Mouse (Mus musculus) spleen, adult 18-20 months (tissue): ENCODE results near the gene Rps23.
A peak's percentile ranks its signal among the peaks of the same experiment; 100 is the strongest.

Source experiments
- DNase-seq, 2 experiments: peaks; one replicate each; pipeline ENCODE4 v3.0.0; 2022; ENCODE audit warnings: mixed read lengths in 2 of 2

Gene Rps23

DNA sequence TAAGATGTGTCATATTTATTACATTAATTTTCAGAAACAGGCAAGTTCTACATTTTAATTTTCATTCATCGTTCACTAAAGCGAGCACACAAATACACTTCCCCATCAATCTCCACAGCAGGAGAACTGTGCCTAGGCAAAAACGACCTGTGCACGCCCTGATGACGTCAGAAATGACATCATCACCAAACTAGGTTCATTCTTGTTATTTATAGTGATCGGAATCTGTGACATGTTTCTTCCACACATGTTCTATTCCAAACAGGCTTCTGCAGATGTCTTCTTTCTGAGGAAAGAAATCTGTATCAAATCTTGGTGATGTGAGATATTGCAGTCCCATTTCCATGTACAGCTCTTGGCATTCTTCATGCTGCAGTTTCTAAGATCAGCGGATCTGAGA lies 13.1 kb downstream of the Rps23 start:
- DNase-seq, result no peak

DNA sequence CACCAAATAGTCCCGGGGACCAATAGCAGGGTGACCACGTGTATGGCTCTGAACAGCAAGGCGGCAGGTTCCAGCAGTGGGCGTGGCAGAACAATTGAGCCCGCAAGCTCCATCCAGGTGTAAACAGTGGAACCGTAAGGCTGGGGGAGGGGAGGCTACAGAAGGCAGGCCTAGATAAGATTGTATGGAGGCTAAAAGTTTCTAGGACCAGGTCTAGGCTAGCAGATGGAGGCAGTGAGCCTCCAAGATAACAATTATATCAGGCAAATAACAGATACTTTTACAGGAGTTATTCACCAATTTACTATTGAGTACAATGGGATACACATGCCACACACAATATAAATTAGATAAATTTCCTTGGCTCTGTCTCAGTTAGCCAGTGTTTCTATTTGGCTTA lies 16.4 kb downstream of the Rps23 start:
- DNase-seq, result no peak

DNA sequence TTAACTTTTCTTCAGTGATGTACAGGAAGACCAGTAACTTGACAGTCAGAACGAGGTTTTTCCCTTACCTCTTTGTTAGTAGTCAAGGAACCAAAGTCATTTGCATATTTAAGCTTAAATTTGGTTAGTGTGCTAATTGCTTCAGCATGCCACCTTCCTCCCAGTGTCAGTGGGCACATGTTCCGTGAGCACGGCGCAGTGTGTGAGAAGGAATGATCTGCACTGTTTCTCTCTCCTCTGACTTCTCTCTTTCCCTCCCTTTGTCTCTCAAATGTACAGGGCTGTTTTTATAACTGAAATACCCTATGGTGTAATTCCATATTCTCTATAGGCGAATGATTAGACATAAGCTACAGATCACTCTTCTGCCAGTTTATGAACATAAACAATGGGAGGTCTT lies 16.8 kb downstream of the Rps23 start:
- no peak for DNase-seq

DNA sequence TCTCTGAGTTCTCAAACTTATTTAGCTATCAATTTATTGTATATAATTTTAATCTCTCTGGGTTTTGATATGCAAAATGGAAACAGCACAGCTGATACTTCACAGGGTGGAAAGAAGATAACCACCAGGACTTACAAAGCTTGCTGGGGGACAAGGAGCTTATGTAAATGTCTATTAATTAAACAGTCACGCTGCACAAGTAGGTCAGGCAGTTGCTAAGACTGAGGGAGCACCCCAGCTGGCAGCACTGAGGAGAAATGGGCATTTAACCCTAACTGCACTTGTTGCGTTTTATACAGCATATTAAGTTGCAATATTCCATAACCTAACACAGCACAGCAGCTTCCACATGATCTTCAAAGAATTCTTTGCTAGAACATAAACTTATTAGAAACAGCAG lies 36.1 kb downstream of the Rps23 start:
- no peak for DNase-seq

DNA sequence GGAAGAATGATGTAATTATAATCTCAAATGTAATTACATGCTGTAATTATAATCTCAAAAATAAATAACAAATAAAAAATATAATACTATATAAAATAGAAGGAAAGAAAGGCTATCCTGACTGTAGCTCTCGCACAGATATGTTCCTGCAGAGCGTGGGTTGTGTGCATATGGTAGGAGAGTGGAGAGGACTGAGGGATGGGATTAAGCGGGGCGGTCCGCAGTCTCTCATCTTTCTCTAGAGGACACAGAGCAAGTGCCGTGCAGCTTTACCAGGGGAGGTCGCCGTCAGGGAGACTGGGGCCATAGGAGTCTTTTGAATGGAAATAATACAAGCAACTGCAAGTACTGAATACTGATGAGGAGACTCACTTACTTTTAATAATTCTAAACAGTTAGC lies 37.8 kb downstream of the Rps23 start:
- DNase-seq, result no peak

DNA sequence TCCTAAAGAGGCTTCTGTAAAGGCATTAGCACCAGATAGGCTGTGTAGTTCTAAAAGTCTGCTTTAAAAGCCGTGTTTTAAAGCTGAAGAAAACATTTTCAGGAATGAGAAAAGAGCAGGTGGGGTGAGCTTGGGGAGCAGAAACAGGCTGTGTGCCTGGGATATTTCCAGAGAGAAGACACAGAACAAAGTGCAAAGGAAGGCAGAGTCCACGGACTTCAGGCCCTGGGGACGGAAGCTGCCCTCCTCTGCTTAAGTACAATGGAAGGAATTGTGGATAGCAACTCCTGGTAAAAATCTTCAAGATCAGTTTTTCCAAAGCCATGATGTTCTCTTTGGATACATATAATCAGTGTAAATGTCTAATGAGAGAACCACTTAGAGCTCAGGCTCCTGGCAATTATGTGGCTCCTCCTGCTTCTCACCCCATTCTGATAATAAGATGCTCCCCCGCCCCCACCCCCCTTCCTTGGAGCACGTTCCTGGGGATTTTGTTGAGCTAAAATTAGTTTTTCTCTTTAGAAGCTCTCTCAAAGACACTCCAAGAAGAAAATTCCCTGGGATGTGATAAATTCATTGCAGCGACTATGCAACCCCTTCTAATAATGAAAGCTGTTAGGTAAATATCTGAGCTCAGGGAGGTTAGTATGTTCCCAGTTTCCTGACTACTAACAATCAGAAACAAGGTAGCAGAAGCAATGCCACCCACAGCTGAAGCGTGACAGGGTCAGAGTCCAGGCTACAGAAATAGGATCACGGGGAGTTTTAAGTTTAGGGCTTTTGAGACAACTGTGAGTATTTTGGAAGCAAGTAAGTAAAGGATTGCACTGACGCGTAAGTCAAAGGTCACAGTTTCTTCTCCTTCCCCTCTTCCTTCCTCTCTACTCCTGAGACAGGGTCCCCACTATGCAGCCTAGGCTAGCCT lies 40.3 kb downstream of the Rps23 start:
- DNase-seq, result no peak

DNA sequence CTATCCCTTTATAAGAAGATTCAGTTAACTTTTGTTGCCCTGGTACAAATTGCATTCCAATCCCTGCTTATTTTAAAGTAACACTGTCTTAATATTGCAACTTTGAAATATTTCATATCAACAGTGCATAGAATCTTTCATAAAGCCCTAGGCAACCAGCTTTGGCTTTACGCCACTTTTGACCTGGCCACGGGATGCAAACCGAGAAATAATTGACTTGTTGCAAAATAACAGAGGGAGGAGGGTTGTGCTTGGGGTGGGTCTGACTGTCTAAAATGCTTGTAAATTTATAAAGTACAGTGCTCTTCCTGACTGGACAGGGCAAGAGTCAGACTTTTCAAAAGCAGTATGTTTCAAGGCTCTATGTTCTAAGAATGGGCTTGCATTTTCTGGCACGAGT lies 41.8 kb downstream of the Rps23 start:
- DNase-seq, result no peak

DNA sequence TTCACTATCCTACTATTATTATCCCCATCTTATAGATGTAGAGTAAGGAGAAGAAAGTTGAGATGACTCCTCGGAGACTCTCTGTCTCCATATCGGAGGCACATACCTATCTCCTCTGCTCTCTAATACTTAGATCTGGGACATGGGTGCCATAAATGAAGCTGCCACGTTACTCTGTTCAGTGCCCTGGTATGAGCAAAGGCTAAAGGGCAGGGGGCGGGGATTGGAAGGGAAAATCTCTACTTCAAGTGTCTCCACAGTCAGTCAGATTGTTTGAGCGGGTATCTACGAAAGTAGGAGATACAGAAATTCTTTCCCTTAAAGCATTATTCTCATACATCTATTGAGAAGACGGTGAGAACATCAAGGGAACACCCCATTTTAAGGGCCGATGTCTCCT lies 43.2 kb downstream of the Rps23 start:
- DNase-seq, result no peak

DNA sequence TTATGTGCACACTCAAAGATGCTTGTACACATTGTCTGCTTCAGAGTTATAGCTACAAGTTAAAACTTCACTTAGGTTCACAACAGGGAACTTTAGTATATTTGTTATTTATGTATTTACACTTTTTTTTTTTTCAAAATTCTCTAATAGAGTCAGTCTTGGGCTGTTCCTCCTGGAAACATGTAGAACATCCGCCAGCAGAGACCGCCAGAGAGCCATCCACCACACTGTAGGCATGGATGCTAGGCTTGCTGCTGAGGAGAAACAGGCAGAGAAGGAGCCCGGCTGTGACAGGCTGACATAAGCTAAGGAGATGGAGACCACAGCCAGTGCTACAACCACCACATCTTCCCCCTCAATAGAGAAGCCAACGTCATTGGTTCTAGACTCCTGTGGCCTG lies 44.7 kb downstream of the Rps23 start:
- DNase-seq, result peak; percentile 39 to 72

DNA sequence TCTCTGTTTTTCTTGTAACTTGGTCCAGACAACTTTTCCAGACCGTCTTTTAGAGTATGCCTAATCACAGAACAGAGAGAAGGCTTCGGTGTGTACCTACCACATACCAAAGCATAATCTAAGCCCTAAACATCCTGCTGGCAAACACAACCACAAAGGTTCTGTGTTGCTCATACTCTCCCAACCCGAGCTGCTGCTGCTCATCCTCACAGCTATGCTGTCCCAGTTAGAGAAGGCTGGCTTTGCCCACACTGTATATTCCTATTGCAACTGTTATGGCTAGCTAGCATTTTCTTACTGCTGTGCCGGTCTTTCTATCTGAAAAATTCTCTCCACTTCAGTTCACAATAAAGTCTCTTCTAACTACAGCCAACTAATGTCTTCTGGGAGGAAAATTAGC lies 46.2 kb downstream of the Rps23 start:
- no peak for DNase-seq

DNA sequence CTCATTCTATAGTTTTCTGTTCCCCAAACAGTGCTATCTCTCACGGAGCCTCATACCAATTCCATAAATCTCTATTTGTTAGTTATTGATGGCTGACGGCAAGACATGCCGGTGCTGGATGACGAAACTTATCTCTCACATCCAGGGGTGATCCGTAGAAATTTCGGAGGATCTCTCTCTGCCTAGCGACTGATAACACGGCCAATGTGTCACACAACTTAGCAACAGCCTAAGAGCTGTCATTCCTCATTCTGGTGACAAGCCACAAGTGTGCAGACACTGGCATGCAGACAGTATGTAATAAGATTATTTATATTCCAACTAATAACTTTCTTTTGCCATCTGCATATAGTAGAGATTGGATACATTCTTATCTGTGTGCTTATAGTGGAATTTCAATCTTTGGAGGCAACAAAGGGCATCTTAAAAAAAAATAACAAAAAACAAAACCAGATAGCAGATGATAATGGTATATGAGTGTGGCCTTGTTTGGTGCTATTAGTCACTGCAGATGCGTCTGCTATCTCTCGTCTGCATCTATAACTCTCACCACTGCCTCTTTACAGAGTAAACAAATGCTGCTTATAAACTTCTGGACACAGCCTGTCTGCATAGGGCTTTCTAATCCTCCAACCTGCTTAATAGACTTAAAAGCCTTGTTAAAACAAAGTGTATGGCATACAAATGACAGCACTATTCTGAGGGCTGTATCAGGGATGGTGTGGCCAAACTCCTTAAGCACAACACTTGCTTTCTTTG lies 47.7 kb downstream of the Rps23 start:
- no peak for DNase-seq

DNA sequence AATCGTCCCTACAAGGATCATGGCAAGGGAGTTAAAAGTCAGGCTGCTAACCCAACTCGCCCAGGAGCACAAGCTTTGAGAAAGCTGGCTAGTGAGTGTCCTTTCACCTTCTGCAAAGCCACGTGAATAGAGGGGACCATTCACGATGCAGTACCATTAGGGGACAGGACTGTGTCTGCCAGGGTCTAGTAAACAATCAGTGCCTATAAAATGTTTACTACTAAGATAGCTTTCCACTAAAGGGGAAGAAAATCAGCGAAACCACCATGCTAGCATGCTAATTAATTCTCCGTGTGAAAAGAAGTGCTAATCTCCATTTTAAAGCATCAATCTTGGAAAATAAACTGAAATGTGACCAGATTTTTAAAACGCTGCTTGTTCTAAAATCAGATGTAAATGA lies 50.7 kb downstream of the Rps23 start:
- DNase-seq, result no peak
